Mouse (Mus musculus) adipocyte (in vitro differentiated cells): ENCODE results near the gene Kctd20.

Source experiments
- DNase-seq: peaks from one replicate; pipeline ENCODE4 v3.0.0-alpha.2; 2016; ENCODE audit warnings: low spot score

Kctd20 gene

DNA sequence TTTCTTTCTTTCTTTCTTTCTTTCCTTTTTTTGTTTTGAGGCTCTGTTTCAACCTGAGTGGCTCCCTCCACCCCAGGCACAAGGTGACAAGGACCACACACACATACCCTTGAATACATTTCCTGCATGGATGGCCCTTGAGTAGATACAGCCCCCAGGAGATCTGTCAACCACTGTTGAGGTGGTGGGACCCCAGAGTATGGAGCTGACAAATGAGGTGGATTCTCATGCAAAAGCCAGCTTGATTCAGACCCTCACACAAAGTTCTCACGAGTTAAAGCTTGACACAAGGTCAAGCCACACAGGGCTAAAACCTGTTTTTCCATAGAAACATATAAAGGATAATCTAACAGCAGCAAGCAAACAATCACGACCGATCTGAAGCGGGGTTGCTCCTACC lies 19.5 kb upstream of the Kctd20 start:
- DNase-seq: no peak

DNA sequence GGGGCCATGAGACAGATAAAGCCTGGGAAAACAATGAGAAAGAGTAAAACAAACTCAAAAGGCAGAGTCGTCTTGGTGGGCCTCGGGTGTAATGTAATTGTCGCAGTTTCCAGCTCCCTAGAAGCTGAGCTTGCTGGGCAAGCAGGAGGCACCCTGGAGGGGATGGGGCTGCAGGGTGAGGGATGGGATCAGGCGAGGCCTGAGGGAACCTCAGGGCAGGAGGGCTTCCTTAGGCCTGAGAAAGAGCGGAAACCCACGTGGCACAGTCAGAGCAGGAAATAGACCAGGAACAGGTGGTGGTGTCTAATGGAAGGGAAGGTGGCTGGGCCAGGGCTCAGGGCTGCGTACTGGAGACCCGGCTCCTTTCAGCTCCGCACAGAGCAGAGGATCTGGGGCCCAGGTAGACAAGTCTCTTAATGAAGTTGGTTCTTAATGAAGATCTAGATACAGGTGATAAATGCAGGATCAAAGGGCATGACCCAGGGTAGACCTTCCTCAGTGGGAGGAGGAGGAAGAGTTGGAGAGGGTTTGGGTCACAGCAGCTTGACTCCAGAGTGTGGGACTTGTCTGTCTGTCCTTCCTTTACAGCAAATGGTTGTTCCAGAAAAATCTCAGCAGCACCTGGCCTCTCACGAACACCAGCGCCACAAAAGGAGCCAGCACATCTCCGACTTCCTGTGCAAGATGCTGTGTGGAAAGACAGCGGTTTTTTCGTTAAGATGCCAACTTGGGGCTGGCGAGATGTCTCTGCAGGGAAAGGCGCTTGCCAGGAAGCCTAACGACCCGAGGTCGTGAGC lies 17.4 kb upstream of the Kctd20 start:
- DNase-seq: no peak

DNA sequence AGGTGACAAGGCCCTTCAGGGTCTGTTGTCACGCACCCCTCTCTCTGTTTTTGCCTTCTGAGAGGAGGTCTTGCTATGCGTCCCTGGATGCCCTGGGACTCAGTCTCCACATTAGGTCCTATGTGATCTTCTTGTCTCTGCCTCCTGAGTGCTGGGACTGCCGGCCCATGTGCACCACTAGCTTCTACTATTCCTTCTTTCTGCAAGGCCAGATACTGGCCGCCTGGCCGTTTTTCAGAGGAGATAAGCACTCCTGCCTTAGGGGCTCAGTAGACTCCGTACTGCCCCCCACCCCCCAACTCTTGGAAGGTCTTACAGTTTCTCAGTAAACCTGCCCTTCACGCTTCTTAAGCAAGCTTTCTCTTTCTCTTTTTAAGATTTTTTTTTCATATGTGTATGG lies 15.6 kb upstream of the Kctd20 start:
- DNase-seq: no peak

DNA sequence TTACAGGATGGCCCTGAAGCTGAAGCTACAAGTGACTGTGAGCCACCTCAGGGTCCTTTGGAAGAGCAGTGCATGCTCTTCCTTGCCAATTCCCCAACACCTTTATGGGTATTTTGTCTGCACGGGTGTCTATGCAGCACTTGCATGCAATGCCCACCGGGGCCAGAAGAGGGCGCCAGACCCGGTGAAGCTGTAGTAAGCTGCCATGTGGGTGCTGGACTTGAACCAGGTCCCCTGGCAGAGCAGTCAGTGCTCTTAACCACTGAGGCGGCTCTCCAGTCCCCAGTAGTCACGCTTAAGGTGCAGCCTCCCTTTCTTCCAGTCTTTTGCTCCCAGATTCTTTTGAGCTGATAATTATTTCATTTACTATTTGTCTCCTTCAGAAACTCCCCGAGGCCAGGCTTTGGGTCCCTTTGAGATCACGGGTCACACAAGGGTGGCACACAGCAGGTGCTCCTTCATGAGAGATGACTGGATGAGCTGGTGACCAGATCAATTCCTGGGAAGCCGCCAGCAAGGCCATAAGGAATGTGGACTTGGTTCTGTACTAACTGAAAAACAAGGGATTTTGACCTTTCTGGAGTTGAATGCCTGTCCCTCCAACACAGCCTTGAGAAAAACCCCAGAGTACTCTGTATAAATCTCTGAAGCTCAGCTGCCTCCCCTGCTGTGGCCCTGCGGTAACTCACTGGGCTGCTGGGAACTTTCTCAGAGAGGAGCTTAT lies 15.0 kb upstream of the Kctd20 start:
- DNase-seq: no peak

DNA sequence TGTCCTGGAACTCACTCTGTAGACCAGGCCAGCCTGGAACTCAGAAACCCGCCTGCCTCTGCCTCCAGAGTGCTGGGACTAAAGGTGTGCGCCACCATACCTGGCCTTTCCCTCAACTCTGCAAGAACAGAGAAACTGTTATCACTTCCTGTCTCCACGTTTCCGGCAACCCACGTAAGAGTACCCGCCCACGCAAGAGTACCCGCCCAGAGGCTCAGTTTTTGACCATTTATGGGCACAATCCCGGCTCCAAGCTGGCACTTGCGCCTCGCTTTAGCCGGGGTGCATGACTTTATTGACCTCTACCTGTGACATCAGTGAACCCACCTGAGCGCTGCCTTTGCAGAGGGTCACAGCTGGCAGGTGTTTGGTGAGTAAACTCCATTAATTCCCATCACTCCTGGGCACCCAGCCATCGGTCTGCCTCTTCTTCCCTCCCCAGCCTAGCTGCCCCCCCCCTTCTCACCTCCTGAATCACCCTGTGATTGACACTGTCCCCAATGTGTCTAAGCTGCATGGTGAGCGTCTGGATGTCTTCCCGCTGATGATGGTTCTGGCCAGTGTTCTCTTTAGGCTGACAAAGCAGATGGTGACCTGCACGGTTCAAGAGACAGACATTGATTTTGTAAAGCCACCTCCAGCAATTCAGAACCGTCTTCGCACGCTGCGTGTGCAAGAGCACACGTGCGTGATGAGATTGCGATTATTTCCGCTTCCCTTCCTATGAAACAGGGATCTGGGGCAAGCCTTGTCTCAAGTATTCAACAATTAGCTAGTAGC lies 10.8 kb upstream of the Kctd20 start:
- no peak for DNase-seq

DNA sequence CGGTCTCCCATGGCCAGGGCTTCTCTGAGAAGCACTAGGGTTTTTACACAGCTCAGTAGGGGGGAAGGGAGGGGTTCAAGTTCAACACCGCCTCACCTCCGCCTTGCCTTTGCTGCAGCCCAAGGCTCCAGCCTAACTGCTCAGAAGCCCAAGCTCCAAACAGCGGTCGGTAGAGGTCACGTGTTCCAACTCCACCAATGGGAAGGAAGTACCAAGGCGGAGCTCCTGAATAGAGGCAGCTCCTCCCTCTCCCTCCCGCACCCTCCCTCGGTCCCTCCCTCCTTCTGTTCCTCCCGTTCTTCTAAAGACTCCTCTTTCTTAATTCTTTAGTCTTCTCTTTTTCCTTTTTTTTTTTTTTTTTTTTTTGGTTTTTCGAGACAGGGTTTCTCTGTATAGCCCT lies 9.6 kb upstream of the Kctd20 start:
- no peak for DNase-seq

DNA sequence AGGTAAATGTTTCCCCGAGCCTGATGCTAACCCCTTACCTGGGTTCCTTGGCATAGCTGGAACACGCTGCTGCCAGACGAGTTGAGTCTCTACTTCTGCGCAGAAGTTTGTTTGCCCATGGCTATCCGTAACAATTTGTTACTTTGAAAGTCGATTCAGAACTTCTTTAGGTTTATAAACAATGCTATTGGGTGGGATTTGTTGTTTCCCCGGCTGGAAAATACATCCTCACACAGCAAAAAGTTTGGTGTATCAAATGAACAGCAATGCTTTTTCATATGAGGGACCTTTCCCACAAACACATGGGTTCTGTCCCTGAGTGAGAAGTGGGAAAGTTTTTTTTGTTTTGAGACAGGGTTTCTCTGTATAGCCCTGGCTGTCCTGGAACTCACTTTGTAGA lies 8.0 kb upstream of the Kctd20 start, which contains the start of gene Pxt1:
Gene Pxt1 (minus strand): TSS at position 101 of the 400 bp plus-strand sequence.
- DNase-seq: no peak

DNA sequence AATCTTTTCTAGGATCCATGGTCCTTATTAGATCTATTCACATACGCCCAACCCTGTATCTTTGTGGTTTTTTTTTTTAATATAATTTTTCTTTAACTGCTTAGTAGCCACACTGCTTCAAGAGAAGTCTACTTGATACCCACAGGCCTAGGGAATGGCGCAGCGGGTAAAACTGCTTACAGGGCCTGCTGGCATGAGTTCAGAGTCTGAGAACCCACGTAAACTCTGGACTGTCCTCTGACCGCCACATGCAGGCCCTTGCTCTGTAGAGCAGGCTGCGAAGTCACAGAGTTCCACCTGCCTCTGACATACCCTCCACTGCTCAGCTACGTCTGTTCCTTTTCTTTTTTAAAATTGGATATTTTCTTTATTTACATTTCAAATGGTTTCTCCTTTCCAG lies 7.3 kb upstream of the Kctd20 start:
- no peak for DNase-seq

DNA sequence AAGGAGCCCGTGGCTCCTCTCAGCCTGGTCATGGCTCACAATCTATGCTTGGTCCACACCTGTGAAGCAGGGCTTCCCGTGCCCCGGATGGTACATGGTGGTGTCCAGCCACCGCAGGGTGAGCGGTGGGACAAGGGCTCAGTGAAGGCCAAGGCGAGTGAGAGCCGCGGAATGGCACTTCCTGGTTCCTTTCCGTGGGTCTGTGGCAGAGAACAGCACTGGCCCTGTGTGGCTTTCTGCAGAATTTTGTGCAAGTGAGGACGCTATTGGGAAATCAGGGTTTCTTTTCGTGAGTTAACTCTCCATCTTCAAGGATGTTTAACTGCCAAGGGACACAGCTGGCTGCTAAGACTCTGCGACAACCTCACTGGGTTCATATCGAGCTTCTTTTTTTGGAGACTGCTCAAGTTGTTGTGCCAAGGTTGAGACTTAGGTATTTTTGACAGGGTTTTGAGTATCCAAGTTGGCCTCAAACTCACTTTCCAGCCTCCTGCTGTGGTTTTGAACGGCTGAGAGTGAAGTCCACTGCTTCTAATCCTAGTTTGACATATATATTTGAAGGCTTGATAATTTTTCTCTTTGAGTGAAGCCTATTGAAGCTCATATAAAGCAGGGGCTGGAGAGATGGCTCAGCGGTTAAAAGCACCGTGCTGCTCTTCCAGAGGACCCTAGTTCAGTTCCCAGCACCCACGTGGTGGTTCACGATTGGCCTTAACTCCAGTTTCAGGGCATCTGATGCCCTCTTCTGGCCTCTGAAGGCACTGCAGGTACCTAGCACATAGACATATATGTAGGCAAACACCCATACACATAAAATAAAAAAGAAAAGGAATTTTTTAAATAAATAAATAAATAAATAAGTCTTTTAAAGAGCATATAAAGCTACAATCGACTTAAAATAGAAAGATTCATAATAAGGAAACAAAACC lies 4.5 kb upstream of the Kctd20 start:
- DNase-seq: peak; percentile 51

DNA sequence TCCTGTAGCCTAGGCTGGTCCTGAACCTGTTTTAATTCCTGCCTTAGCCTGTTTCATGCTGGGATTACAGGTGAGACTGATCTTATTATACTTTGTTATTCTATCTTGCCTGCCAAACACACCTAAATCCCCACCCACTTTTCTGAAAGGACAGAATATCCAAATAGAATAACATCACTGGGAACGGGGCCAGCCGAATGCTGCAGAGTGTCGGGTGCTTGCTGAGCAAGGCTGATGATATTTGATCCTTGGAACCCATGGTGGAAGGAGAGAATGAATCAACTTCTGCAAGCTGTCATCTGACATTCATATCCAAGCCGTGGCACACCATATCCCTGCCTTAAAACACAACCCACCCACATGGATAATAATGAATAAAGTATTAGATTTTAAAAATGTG lies 3.1 kb upstream of the Kctd20 start:
- peak; percentile 58 for DNase-seq

DNA sequence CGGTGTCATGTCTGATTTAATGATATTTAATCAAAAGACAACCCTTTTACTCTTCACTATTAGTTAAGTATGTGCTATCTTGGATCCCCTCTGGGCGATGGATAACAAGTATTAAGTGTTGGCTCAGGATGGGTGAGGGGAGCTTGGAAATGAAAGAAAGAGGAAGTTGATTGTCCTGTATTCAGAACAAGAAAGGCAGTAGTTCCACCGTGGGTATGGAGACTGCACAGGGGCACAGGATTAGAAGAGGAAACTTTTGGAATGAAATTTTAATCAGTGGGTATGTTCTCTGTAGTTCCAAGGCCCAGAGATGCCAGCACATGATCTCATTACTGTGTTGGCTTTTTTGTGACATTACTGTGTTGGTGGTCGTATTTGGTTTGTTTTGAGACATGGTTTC lies 999 bp upstream of the Kctd20 start:
- DNase-seq: no peak

DNA sequence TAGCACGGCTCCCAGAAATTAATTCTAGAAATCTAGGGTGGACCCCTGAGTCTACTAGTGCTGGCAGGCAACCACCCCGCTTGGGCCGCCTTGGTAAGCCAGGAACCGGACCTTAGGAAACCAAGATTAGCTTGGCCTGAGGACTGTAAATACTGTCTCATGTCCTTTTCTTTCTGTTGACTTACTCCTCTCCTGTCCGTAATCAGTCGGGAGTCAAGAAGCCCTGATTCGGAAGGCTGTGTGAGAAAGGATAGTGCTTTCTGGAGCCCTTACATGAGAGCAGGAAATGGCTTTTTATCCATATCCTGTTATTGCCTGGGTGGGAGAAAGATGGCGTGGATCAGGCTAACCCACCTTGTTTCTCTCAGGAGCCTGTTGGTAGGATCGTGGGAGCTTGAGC lies 1.5 kb downstream of the Kctd20 start:
- peak; percentile 48 for DNase-seq

DNA sequence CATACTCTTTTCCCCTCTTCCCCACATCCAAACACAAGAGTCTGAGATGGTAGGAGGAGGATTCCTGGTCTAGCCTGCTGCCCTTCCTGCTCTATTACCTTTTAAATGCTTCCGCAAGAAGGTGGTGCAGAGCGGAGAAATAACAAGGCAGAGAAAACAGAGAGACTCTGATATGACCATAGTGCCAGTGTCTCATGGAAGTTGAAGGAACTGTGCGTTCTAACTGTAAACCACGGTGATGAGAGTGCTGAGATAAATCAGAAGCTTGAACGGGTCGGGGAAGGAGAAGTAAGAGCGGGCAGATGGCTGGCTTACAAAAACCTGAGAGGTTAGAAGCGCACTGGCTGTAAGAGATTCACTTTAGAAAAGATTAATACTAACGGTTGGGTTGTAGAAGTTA lies 2.7 kb downstream of the Kctd20 start:
- no peak for DNase-seq

DNA sequence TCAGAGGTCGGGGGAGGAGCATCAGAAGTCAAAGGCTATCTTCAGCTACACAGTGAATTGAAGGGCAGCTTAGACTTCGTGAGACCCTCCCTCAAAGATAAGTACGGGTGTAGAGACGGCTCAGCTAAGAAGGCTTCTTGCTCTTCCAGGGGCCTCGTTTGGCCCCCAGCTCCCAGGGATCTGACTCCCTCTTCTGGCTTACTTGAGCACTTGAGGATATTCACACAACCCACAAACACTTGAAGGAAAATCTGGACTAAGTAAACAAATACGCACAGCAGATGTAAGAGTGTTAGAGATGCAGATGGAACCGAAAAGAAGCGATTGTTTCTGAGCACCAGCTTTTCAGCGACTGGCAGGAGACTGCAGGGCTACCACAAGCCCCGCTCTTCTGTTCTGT lies 8.8 kb downstream of the Kctd20 start:
- no peak for DNase-seq

DNA sequence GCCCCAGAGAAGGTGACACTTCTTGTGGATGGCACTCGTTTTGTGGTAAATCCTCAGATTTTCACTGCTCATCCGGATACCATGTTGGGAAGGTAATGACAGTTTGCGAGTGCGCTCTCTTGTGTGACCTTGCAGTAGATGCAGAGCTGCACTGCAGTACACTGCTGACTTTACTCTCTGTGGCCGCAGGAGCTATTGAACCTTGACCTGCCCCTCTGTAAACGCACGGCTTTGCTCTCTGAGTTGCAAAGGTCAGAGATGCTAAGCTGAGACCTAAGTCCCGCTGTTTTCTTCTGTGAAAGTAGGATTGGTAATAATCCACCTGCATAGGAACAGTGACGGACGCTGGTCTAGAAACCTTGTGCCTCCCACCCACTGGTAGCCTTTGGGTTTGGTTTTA lies 9.8 kb downstream of the Kctd20 start:
- no peak for DNase-seq

DNA sequence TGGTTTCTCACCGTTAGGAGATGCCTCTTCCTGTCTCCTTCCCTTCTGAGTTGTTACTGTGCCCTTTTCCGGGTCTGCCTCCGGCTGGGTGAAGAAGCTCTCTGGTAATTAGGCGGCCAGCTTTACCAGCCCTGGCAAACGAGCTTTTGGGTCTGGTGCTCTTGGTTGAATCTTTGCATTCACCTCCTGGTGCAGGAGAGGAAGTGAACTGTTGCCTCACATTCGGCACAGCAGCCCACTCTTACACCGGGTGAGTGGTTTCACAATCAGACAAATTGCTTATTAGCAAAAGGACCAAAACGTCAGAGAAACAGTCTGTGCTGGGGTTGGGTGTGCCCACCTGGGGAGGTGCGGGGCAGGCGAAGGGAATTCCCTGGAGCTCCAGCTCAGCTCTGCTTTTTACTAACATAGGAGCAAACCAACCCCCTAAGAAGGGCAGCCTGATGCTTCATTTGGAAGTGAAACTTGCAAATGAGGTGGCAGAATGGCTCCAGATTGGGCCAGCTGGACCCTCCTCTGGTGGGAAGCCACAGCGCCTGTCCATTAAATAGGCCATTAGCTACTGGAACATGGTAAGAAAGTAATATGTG lies 15.4 kb downstream of the Kctd20 start:
- no peak for DNase-seq

DNA sequence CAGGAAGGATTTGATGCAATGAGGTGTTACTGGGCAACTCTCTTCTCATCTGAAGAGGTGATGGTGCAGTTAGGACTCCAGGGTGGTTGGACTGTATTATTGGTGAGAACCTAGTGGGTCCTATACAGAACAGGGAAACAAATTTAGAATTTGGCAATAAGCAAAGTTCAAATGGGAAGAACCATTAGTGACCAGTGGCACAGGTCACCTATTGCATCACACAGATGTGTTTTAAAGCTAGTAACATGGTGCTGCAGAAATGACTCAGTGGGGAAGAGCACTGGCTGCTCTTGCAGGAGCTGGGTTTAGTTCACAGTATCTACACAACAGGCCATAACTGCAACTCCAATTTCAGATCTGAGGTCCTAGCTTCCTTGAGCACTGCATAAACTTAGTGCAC lies 18.4 kb downstream of the Kctd20 start:
- DNase-seq: peak; percentile 64

DNA sequence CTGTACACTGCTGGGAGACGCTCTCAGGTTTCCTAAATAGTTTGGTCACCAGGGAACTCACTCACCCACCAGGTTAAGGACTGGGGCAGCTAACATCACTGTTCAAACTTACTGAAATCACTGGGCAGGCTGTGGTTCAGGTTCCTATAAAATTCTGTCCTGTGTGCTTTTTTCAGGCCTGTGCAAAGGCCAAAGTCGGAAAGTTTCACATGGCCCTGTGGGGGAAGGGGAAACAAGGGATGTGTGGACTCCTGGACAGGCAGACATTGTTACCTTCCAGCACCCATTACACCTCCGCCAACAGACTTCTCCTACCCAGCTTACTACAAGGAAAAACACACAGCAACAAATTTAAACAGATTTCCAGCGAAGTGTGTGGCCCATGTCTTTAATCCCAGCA lies 27.3 kb downstream of the Kctd20 start:
- DNase-seq: no peak

DNA sequence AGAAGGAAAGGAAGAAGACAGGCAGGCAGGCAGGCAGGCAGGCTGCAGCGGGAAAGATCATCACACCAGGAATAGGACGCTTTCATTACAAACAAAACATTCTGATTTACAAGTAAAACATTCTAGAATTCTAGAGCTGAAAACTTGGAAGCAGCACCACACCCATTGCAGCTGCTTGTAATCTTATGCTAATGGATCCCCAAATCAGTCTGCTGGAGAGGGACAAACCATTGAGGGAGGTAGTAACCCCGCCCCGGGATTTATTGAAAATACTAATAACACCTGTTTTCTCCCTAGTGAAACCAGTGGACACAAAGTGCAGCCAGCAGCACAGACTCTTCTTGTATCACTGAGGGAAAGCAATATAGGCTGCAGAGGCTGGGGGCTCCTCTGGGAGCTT lies 29.3 kb downstream of the Kctd20 start:
- DNase-seq: no peak

DNA sequence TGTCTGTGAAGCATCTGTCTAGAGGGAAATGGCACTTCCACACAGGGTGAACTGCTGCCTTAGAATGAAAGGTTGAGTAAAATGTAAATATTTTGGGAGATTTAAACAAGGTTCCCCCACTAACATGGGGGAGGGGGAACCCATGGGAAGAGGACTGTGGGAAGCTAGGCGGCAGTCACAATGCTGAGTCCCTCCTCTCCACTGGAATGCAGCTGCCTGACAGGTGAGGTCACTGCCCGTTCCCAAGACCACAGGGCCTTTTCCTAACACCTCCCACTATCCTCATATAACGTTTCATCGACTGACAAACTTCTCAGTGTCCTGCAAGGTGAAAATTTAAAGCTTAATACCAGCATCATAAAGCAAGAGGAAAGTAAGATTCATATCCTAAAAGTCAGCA lies 30.8 kb downstream of the Kctd20 start:
- DNase-seq: no peak

DNA sequence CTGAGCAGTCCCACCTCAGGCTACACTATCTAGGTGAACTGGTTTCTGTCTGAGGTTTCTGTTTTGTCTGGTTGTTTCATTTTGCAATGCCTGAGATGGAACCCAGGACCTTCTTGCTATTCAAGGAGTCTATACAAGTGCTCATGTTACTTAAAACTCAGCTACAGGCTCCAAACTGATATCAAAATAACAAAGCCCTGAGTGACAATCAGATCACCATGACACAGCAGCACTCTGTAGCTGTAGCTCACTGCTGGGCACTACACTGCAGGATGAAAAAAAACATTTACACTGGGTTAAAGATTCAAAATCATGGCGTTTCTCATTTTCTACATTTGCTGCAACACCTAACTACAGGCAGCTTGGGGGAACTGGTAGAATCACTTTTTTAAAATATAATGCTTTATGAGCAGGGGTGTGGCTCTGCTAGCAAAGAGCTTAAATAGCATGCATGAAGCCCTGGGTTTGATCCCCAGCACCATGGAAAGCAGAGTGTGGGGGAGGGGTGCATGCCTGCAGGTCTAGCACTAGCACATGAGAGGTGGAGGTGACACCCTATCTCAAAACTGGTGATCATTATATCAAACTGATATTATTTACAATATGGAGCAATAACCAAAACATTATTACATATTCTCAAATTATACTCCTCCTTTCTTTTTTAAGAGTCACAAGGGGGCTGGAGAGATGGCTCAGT lies 33.1 kb downstream of the Kctd20 start:
- no peak for DNase-seq
